Mouse (Mus musculus) kidney, postnatal 25 days (tissue): Measurements from ENCODE around the gene Sc5d.

Experiments used
- DNase-seq, 2 experiments: peaks; one replicate each; pipeline ENCODE4 v3.0.0; 2021; ENCODE audit warnings: mixed read lengths in 2 of 2

Gene Sc5d

GRCm38 (mm10) chr9:42249112-42249511 lies 14.9 kb downstream of the Sc5d start:
- DNase-seq = no peak

GRCm38 (mm10) chr9:42246688-42247087 lies 17.4 kb downstream of the Sc5d start:
- DNase-seq = no peak

GRCm38 (mm10) chr9:42244173-42244572 lies 19.9 kb downstream of the Sc5d start:
- DNase-seq = no peak

- DNase-seq = no peak
Observed at GRCm38 (mm10) chr9:42241021-42241420, 23.0 kb downstream of the Sc5d start.

GRCm38 (mm10) chr9:42240583-42240992 lies 23.5 kb downstream of the Sc5d start:
- peak; percentile 44 to 62 for DNase-seq

- DNase-seq = no peak
Observed at GRCm38 (mm10) chr9:42238827-42239226, 25.2 kb downstream of the Sc5d start.

- no peak for DNase-seq
Observed at GRCm38 (mm10) chr9:42231116-42231515, 32.9 kb downstream of the Sc5d start.

- DNase-seq = no peak
Observed at GRCm38 (mm10) chr9:42230333-42230732, 33.7 kb downstream of the Sc5d start.

- no peak for DNase-seq
Observed at GRCm38 (mm10) chr9:42229465-42230110, 34.5 kb downstream of the Sc5d start.

- peak in 1 of 2 experiments; percentile 11 for DNase-seq
Observed at GRCm38 (mm10) chr9:42227804-42228203, 36.3 kb downstream of the Sc5d start.

GRCm38 (mm10) chr9:42219001-42219660 lies 44.9 kb downstream of the Sc5d start:
- DNase-seq = peak; percentile 12 to 39

- DNase-seq = peak; percentile 51 to 76
Observed at GRCm38 (mm10) chr9:42217685-42218084, 46.4 kb downstream of the Sc5d start.

- DNase-seq = no peak
Observed at GRCm38 (mm10) chr9:42214116-42214515, 49.9 kb downstream of the Sc5d start.

- DNase-seq = no peak
Observed at GRCm38 (mm10) chr9:42213142-42213541, 50.9 kb downstream of the Sc5d start.

GRCm38 (mm10) chr9:42209666-42210065 lies 54.4 kb downstream of the Sc5d start:
- no peak for DNase-seq

- peak; percentile 68 to 78 for DNase-seq
Observed at GRCm38 (mm10) chr9:42208463-42208862, 55.6 kb downstream of the Sc5d start.

GRCm38 (mm10) chr9:42206750-42207149 lies 57.3 kb downstream of the Sc5d start:
- DNase-seq = no peak

GRCm38 (mm10) chr9:42202271-42202670 lies 61.8 kb downstream of the Sc5d start:
- no peak for DNase-seq
